Mouse (Mus musculus) embryonic facial prominence, embryonic 11.5 days (tissue): ENCODE results near the gene Bco2. TPM values are rescaled to one million over a fixed set of nuclear protein-coding genes. Genes with fewer than 3 reads are reported as not detected.

Source experiments
- ATAC-seq: fragments of 200-750 bp; cut with Nextera tagmentation; replicated peaks from 2 replicates; pipeline ENCODE4 v1.8.0; 2017; ENCODE audit warnings: low read depth; ENCODE audit not compliant: insufficient number of reproducible peaks, low FRiP score, low TSS enrichment
- DNase-seq: peaks from one replicate; pipeline ENCODE4 v3.0.0-alpha.2; 2015; ENCODE audit warnings: low spot score
- H3K27ac ChIP-seq: fragments of 300-500 bp; sonication (generic); replicated peaks from 2 replicates; pipeline ENCODE4 v1.5.1; 2014; ENCODE audit warnings: mild to moderate bottlenecking, low read depth, low read length, control low read depth
- H3K27me3 ChIP-seq: fragments of 300-500 bp; sonication (generic); 2 replicates; pipeline ENCODE4 v1.6.1; 2014; ENCODE audit warnings: mild to moderate bottlenecking, low read length, moderate library complexity, mixed read lengths; ENCODE audit not compliant: control insufficient read depth, insufficient read depth
- H3K36me3 ChIP-seq: fragments of 300-500 bp; sonication (generic); replicated peaks from 2 replicates; pipeline ENCODE4 v1.6.1; 2014; ENCODE audit warnings: low read depth, mild to moderate bottlenecking, low read length, moderate library complexity, mixed read lengths; ENCODE audit not compliant: control insufficient read depth, insufficient read depth
- H3K4me1 ChIP-seq: fragments of 300-500 bp; sonication (generic); 2 replicates; pipeline ENCODE4 v1.6.1; 2014; ENCODE audit warnings: low read length, mixed read lengths; ENCODE audit not compliant: control insufficient read depth, insufficient read depth
- H3K4me2 ChIP-seq: fragments of 300-500 bp; sonication (generic); 2 replicates; pipeline ENCODE4 v1.6.1; 2014; ENCODE audit warnings: low read depth, mild to moderate bottlenecking, control low read depth, low read length, moderate library complexity
- H3K4me3 ChIP-seq: fragments of 300-500 bp; sonication (generic); 2 replicates; pipeline ENCODE4 v1.5.1; 2014; ENCODE audit warnings: low read depth, low read length, control low read depth
- H3K9ac ChIP-seq: fragments of 300-500 bp; sonication (generic); replicated peaks from 2 replicates; pipeline ENCODE4 v1.6.1; 2014; ENCODE audit warnings: mild to moderate bottlenecking, control low read depth, low read length
- H3K9me3 ChIP-seq: fragments of 300-500 bp; sonication (generic); replicated peaks from 2 replicates; pipeline ENCODE4 v1.6.1; 2016; ENCODE audit warnings: mild to moderate bottlenecking, low read length, inconsistent platforms, mixed read lengths; ENCODE audit not compliant: control insufficient read depth
- WGBS: fragments of 180-500 bp; shearing (Covaris S2); extraction: QIAGEN DNeasy Blood & Tissue Kit; methylation state at CpG from one replicate; pipeline ENCODE4 v1.1.7; 2014; 5-methylcytosine and 5-hydroxymethylcytosine counted together
- polyA plus RNA-seq: library from polyadenylated mRNA; unstranded; fragments of >200 nt; fragmentation: Nextera tagmentation; extraction: Ambion mirVana; gene quantifications from 2 replicates; pipeline ENCODE4 v1.2.1, GENCODE M21; 2014

The Bco2 gene
- polyA plus RNA-seq, 1 experiment from 2014 or later, result 0.13 TPM

DNA sequence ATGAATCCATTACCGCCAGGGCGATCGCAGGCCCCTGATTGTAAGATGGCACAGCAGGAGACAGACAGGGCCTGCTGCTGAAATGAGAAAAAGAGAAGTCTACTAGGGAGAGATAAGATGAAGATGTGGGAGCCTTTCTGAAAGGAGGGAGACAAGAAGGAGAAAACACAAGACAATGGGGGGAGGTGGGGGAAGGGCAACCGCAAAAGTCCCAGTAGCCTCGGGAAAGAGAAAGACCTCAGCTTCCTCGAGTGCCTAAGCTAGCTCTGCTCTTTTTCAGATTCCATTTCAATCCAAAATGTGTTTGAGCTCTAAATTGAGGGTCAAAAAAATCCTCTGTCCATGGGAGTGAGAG is 58.9 kb downstream of the Bco2 start:
- Histone ChIP-seq H3K9me3 (no peaks in the 10 kb centered on the region), H3K4me1 (no peaks in the 10 kb centered on the region), H3K36me3 (no peaks in the 10 kb centered on the region), H3K4me3 (no peak overlapping the region), H3K27ac (no peak overlapping the region), H3K27me3 (no peaks in the 10 kb centered on the region), H3K9ac (0 out of 2 replicates have a peak overlapping the region, but pooled peaks have one; percentile 15), H3K4me2 (no peak overlapping the region)
- WGBS, result 28% methylated on average over 6 of the region's 6 CpGs
- DNase-seq (no peak), ATAC-seq (no peak)

DNA sequence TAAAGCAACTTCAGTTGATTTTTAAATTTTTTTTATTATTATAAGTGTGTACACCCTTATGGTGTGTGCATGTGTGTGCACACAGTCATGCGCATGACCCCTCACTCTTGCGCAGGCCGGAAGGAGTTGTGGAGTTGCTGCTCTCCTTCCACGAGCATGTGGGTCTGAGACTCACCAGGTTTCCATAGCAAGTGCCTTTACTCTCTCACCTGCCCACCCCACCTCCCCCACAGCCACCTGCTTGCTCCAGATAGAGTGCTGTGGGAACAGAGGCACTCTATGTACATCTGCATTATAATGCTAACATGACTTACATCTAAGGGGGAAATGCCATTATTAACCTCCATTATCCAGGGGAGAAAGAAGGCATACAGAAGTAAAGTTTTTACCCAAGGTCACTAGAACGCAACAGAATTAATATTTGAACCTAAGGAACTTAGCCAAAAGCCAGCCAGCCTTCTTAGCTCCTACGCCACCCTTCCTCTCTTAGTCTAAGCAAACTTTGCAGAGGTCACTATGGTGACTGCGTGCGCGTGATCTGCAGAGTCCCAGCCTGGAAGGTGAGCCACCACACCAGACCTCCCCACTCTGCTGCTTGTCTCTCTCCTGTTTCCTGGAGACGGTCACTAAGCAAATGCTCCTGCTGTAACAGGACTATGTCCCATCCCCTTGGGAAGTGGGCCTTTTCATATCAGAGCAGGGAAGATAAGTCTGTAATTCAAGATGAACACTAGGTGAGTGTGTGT is 59.4 kb downstream of the Bco2 start:
- no peaks in the 10 kb centered on the region for H3K27me3 ChIP-seq
- H3K36me3 ChIP-seq, result no peaks in the 10 kb centered on the region
- DNase-seq (no peak), ATAC-seq (no peak)
- no peak overlapping the region for H3K27ac ChIP-seq
- H3K4me2 ChIP-seq, result no peak overlapping the region
- H3K4me1 ChIP-seq, result no peaks in the 10 kb centered on the region
- no peak overlapping the region for H3K4me3 ChIP-seq
- WGBS, result 68% methylated on average over 10 of the region's 10 CpGs
- no peak overlapping the region for H3K9ac ChIP-seq
- H3K9me3 ChIP-seq, result no peaks in the 10 kb centered on the region

DNA sequence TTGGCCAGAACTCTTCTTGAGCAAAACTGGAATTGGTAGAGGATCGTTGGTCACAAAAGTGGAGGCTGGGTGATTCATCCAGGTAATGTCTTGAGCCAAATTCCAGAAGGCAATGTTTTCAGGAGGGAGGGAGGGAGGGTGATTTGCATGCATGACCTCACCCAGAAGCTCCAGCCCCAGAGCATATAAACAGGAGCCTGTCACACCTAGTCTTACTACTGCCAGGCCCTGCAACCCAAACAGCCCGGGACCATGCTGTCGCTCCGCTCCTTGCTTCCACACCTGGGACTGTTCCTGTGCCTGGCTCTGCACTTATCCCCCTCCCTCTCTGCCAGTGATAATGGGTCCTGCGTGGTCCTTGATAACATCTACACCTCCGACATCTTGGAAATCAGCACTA is 60.7 kb downstream of the Bco2 start, which contains the start of gene Plet1:
TSS of gene Plet1 (plus strand) at position 215 of the 400 bp plus-strand sequence.
- Histone ChIP-seq H3K27ac (no peak within 1 kb of the TSS), H3K4me2 (no peak within 1 kb of the TSS), H3K4me1 (no peaks in the 10 kb centered on the region), H3K36me3 (no peaks in the 10 kb centered on the region), H3K9me3 (no peaks in the 10 kb centered on the region), H3K4me3 (no peak within 1 kb of the TSS), H3K27me3 (no peaks in the 10 kb centered on the region), H3K9ac (no peak within 1 kb of the TSS)
- ATAC-seq (no peak), DNase-seq (no peak)
- WGBS, result 77% methylated on average over 6 of the region's 6 CpGs

DNA sequence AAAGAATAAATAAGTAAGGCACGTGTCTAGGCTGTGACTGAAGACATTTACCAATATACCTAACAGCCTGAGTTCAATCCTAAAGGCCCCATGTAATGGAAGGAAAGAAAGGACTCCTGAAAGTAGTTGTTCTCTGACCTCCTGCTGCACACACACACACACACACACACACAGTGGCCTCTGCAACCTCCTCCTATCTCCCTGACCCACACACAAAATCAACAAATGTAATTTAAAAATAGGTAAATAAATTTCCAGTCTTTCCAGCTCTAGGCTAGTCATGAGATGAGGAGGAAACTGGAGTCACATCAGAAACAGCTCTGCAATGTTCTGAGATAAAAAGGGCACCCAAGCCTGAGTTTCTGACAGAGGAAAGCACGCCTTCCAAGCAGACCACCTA is 61.2 kb downstream of the Bco2 start:
- H3K9me3 ChIP-seq, result no peaks in the 10 kb centered on the region
- no peaks in the 10 kb centered on the region for H3K36me3 ChIP-seq
- no peaks in the 10 kb centered on the region for H3K4me1 ChIP-seq
- no peak for DNase-seq
- no peak for ATAC-seq
- no peak overlapping the region for H3K4me3 ChIP-seq
- 83% methylated on average over 2 of the region's 2 CpGs for WGBS
- no peak overlapping the region for H3K9ac ChIP-seq
- H3K4me2 ChIP-seq, result no peak overlapping the region
- no peaks in the 10 kb centered on the region for H3K27me3 ChIP-seq
- H3K27ac ChIP-seq, result no peak overlapping the region

DNA sequence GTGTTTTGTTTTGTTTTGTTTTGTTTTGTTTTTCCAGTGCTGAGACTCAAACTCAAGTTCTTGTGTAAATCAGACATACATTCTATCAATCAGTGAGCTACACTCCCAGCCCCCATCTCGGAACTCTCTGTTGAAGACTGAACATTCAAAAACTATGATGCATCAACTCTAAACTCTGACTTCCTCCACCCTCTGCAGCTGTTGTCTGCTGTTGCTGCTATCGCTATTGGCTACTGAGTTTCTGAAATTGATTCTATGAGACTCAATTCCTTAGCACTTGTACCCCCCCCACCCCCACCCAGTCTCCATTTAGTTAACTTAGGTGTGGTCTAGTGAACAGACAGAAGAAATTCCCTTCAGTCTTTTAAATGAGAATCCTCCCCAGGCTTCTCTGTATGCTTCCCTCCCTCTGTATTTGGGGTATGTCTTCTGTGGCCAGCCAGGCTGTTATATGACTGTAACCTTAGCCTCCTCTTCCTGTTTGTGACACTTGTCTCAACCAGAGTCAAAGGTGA is 63.4 kb downstream of the Bco2 start:
- Histone ChIP-seq H3K36me3 (no peaks in the 10 kb centered on the region), H3K4me1 (no peaks in the 10 kb centered on the region), H3K27ac (no peak overlapping the region), H3K4me2 (no peak overlapping the region), H3K9me3 (no peaks in the 10 kb centered on the region), H3K27me3 (no peaks in the 10 kb centered on the region), H3K4me3 (no peak overlapping the region), H3K9ac (no peak overlapping the region)
- DNase-seq, result no peak
- ATAC-seq, result no peak
- 79% methylated on average over 2 of the region's 2 CpGs for WGBS

DNA sequence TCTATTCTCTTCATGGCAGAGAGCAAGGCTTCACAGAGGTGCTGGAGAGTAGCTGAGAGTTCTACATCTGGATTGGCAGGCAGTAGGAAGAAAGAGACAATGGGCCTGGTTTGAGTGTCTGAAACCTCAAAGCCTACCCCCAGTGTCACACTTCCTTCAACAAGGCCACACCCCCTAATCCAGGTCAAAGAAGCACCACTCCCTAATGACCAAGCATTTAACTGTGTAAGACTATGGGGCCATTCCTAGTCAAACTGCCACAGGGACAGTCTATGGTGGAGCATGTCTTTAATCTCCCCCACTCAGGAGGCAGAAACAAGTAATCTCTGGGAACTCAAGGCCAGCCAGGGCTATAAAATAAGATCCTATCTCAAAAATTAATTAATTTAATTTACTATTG is 64.1 kb downstream of the Bco2 start:
- Histone ChIP-seq H3K27me3 (no peaks in the 10 kb centered on the region), H3K9ac (no peak overlapping the region), H3K4me3 (no peak overlapping the region), H3K27ac (no peak overlapping the region), H3K4me1 (no peaks in the 10 kb centered on the region), H3K9me3 (no peaks in the 10 kb centered on the region), H3K4me2 (no peak overlapping the region), H3K36me3 (no peaks in the 10 kb centered on the region)
- DNase-seq (no peak), ATAC-seq (no peak)

DNA sequence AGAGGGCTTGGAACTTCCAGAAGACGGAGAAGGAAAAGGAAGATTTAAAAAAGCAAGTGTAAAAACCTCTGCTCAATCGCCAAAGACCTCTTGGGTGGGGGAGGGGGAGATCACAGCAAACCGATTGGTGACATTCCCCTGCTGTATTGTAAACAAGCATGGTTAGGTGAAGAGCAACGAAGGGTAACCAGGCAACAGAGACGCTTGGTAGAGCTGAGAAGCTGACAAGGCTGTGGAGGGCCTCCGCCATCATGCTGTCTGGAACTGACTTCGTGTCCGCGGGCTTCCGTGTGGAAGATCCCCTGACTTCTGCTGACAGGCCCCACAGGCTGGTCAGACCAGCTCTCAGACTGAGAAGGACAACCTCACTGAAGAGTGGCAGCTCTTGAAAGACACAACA is 69.5 kb downstream of the Bco2 start:
- Histone ChIP-seq H3K27ac (no peak overlapping the region), H3K9me3 (no peaks in the 10 kb centered on the region), H3K4me2 (peak overlapping the region; percentile 5; the same call in 1 of the 2 replicates), H3K4me1 (no peaks in the 10 kb centered on the region), H3K9ac (no peak overlapping the region), H3K27me3 (no peaks in the 10 kb centered on the region), H3K36me3 (no peaks in the 10 kb centered on the region), H3K4me3 (no peak overlapping the region)
- WGBS, result 5% methylated on average over 10 of the region's 10 CpGs
- ATAC-seq (no peak), DNase-seq (peak; percentile 50)
